Mouse (Mus musculus): Measurements from ENCODE around the gene Cyb561d1. TPM values are rescaled to one million over a fixed set of nuclear protein-coding genes. Genes with fewer than 3 reads are reported as not detected.

The Cyb561d1 gene
- polyA plus RNA-seq, 1 experiment from 2014 or later: 2.3 TPM

- peaks cover 10% of the 10 kb centered on the region for H3K27me3 ChIP-seq (replicated peaks)
- no peak overlapping the region for H3K4me2 ChIP-seq
- H3K9me3 ChIP-seq: no peaks in the 10 kb centered on the region
- H3K9ac ChIP-seq: no peak overlapping the region
- no peak overlapping the region for H3K4me3 ChIP-seq
- 58% methylated on average over 5 of the region's 5 CpGs for WGBS
- no peak overlapping the region for H3K27ac ChIP-seq (replicated peaks)
- ATAC-seq (ENCODE audit: extremely low read depth, insufficient number of reproducible peaks, low FRiP score, low TSS enrichment): no peak
- H3K36me3 ChIP-seq: no peaks in the 10 kb centered on the region
- peaks cover 10% of the 10 kb centered on the region for H3K4me1 ChIP-seq
Measured at GRCm38 (mm10) chr3:108164091-108164490, 36.9 kb downstream of the Cyb561d1 start.

DNA sequence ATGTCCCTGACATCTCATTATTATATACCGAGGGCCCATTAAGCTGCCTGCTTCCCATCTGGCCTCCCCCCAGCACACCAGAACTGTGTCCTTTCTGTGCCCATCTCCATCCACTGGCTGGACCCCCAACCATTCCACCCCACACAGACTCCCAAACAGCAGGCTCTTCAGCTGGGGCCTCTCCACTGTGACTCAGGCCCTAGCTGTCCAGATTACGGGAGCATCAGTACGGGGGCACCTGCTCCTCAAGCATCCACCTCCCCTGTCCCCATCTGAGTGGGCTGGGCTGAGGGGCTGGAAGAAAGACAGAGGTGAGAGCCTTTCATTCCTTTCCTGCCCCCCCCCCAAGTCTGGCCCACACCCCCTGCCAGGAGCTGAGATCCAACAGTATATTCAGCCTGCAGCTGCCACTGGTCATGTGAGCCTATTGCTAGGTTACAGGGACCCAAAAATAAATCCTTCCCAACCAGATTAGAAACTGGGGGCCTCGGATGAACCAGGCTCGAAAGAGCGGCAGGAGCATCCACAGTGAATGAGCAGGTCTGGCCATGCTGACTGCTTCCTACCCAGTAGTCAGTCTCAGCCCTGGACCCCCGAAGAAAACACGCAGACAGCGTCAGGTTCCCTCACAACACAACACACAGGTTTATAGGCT lies 42.5 kb downstream of the Cyb561d1 start:
- Histone ChIP-seq H3K9me3 (no peaks in the 10 kb centered on the region), H3K9ac (peak overlapping the region; percentile 71), H3K4me1 (peaks cover 27% of the 10 kb centered on the region), H3K4me2 (peak overlapping the region; percentile 52), H3K27ac (replicated peaks) (peak overlapping the region; percentile 73), H3K27me3 (replicated peaks) (no peaks in the 10 kb centered on the region; the same call in 1 of the 2 replicates), H3K4me3 (0 out of 2 replicates have a peak overlapping the region, but pooled peaks have one; percentile 9), H3K36me3 (no peaks in the 10 kb centered on the region)
- 33% methylated on average over 9 of the region's 9 CpGs for WGBS
- ATAC-seq (ENCODE audit: extremely low read depth, insufficient number of reproducible peaks, low FRiP score, low TSS enrichment): peak; percentile 39; the same call in 1 of the 2 replicates

GRCm38 (mm10) chr3:108154656-108155055 lies 46.4 kb downstream of the Cyb561d1 start, which contains the start of gene Gpr61:
Gpr61 (minus strand) TSS chr3:108154882.
- H3K9ac ChIP-seq: peak within 1 kb of the TSS; percentile 10; the same call in 1 of the 2 replicates
- H3K4me3 ChIP-seq: no peak within 1 kb of the TSS
- H3K27ac ChIP-seq (replicated peaks): no peak within 1 kb of the TSS
- H3K9me3 ChIP-seq: no peaks in the 10 kb centered on the region
- no peaks in the 10 kb centered on the region for H3K27me3 ChIP-seq (replicated peaks)
- ATAC-seq (ENCODE audit: extremely low read depth, insufficient number of reproducible peaks, low FRiP score, low TSS enrichment): no peak
- no peak within 1 kb of the TSS for H3K4me2 ChIP-seq
- H3K36me3 ChIP-seq: no peaks in the 10 kb centered on the region
- WGBS: 25% methylated on average over 4 of the region's 4 CpGs
- H3K4me1 ChIP-seq: peaks cover 25% of the 10 kb centered on the region

DNA sequence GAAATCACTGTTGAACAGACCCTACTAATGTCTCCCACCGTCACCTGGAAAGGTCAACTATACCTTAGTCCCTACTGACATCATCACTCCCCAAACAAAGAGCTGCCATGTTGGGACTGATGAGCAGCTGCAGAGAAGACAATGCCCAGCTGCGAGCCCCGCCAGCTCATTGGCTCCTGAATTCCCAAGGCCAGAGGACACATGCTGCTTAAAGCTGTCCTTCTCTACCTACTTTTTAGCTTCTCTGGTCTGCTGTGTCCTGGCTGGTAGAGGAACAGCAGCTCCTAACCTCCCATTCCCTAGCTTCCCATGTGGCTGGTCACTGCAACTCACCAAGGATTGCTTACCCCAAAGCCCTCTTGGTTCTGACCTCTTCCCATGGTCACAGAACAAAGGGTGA lies 48.7 kb downstream of the Cyb561d1 start:
- H3K4me3 ChIP-seq: no peak overlapping the region
- H3K9ac ChIP-seq: no peak overlapping the region
- 86% methylated on average over 3 of the region's 3 CpGs for WGBS
- H3K27ac ChIP-seq (replicated peaks): no peak overlapping the region
- no peaks in the 10 kb centered on the region for H3K36me3 ChIP-seq
- no peak overlapping the region for H3K4me2 ChIP-seq
- H3K4me1 ChIP-seq: peaks cover 8% of the 10 kb centered on the region
- no peak for ATAC-seq (ENCODE audit: extremely low read depth, insufficient number of reproducible peaks, low FRiP score, low TSS enrichment)
- no peaks in the 10 kb centered on the region for H3K9me3 ChIP-seq
- H3K27me3 ChIP-seq (replicated peaks): no peaks in the 10 kb centered on the region

- ATAC-seq (ENCODE audit: extremely low read depth, insufficient number of reproducible peaks, low FRiP score, low TSS enrichment): no peak
- H3K4me1 ChIP-seq: peaks cover 32% of the 10 kb centered on the region
- H3K36me3 ChIP-seq: peaks cover 6% of the 10 kb centered on the region
- H3K27ac ChIP-seq (replicated peaks): peak overlapping the region; percentile 34; the same call in 1 of the 2 replicates
- no peaks in the 10 kb centered on the region for H3K27me3 ChIP-seq (replicated peaks)
- H3K9ac ChIP-seq: no peak overlapping the region
- 0 out of 2 replicates have a peak overlapping the region, but pooled peaks have one; percentile 70 for H3K4me2 ChIP-seq
- no peak overlapping the region for H3K4me3 ChIP-seq
- WGBS: 56% methylated on average over 11 of the region's 11 CpGs
- H3K9me3 ChIP-seq: no peaks in the 10 kb centered on the region
Measured at GRCm38 (mm10) chr3:108147386-108148235, 53.4 kb downstream of the Cyb561d1 start.

GRCm38 (mm10) chr3:108146671-108147070 lies 54.3 kb downstream of the Cyb561d1 start:
- Histone ChIP-seq H3K27ac (replicated peaks) (peak overlapping the region; percentile 95), H3K9me3 (no peaks in the 10 kb centered on the region), H3K4me1 (peaks cover 32% of the 10 kb centered on the region), H3K4me3 (peak overlapping the region; percentile 90), H3K27me3 (replicated peaks) (no peaks in the 10 kb centered on the region), H3K4me2 (peak overlapping the region; percentile 70), H3K36me3 (peaks cover 6% of the 10 kb centered on the region), H3K9ac (peak overlapping the region; percentile 94)
- no peak for ATAC-seq (ENCODE audit: extremely low read depth, insufficient number of reproducible peaks, low FRiP score, low TSS enrichment)
- WGBS: 49% methylated on average over 5 of the region's 5 CpGs

Other genes starting within 250 kb of the Cyb561d1 start
- gene Gstm3, start 231.9 kb downstream of the Cyb561d1 start, polyA plus RNA-seq (2015; fragmentation: Nextera tagmentation; extraction: Ambion mirVana): 0.50 TPM in 1 of 2 replicates, not detected in the other
- gene Gstm2, start 214.8 kb downstream of the Cyb561d1 start, polyA plus RNA-seq (2015; fragmentation: Nextera tagmentation; extraction: Ambion mirVana): 52.9 and 53.5 TPM in 2 replicates
- 44.3 and 50.5 TPM in 2 replicates for gene Gstm1, start 183.2 kb downstream of the Cyb561d1 start, polyA plus RNA-seq (2015; fragmentation: Nextera tagmentation; extraction: Ambion mirVana)
- gene Gstm4, start 156.3 kb downstream of the Cyb561d1 start, polyA plus RNA-seq (2015; fragmentation: Nextera tagmentation; extraction: Ambion mirVana): 15.2 and 16.4 TPM in 2 replicates
- 29.4 and 30.3 TPM in 2 replicates for gene Ampd2, start 114.6 kb downstream of the Cyb561d1 start, polyA plus RNA-seq (2015; fragmentation: Nextera tagmentation; extraction: Ambion mirVana)
- gene Gnat2, start 108.4 kb downstream of the Cyb561d1 start, polyA plus RNA-seq (2015; fragmentation: Nextera tagmentation; extraction: Ambion mirVana): 0.20 and 1.3 TPM in 2 replicates
- gene Gnai3, start 55.1 kb downstream of the Cyb561d1 start, polyA plus RNA-seq (2015; fragmentation: Nextera tagmentation; extraction: Ambion mirVana): 74.7 and 76.3 TPM in 2 replicates
- 0.14 TPM in 1 of 2 replicates, not detected in the other for gene Gpr61, start 46.3 kb downstream of the Cyb561d1 start, polyA plus RNA-seq (2015; fragmentation: Nextera tagmentation; extraction: Ambion mirVana)
- 2.6 and 2.8 TPM in 2 replicates for gene Amigo1, start 14.9 kb downstream of the Cyb561d1 start, polyA plus RNA-seq (2015; fragmentation: Nextera tagmentation; extraction: Ambion mirVana)
- 7.5 and 8.7 TPM in 2 replicates for gene Atxn7l2, start 9.7 kb upstream of the Cyb561d1 start, polyA plus RNA-seq (2015; fragmentation: Nextera tagmentation; extraction: Ambion mirVana)
- 2.4 and 3.2 TPM in 2 replicates for gene Sypl2, start 25.4 kb upstream of the Cyb561d1 start, polyA plus RNA-seq (2015; fragmentation: Nextera tagmentation; extraction: Ambion mirVana)
- 213 and 243 TPM in 2 replicates for gene Psma5, start 55.7 kb upstream of the Cyb561d1 start, polyA plus RNA-seq (2015; fragmentation: Nextera tagmentation; extraction: Ambion mirVana)
- 8.9 and 11.9 TPM in 2 replicates for gene Sort1, start 82.9 kb upstream of the Cyb561d1 start, polyA plus RNA-seq (2015; fragmentation: Nextera tagmentation; extraction: Ambion mirVana)
- 40.7 and 45.8 TPM in 2 replicates for gene Mybphl, start 163.7 kb upstream of the Cyb561d1 start, polyA plus RNA-seq (2015; fragmentation: Nextera tagmentation; extraction: Ambion mirVana)
- gene Psrc1, start 182.6 kb upstream of the Cyb561d1 start, polyA plus RNA-seq (2015; fragmentation: Nextera tagmentation; extraction: Ambion mirVana): 24.4 and 25.4 TPM in 2 replicates
- 2.1 and 3.1 TPM in 2 replicates for gene Celsr2, start 214.3 kb upstream of the Cyb561d1 start, polyA plus RNA-seq (2015; fragmentation: Nextera tagmentation; extraction: Ambion mirVana)
- gene Sars, start 244.0 kb upstream of the Cyb561d1 start, polyA plus RNA-seq (2015; fragmentation: Nextera tagmentation; extraction: Ambion mirVana): 78.2 and 91.4 TPM in 2 replicates